Mouse (Mus musculus) frontal cortex, adult (tissue): ENCODE data around the gene Rad51b.

Source experiments
- ATAC-seq: cut with Nextera tagmentation; 2 replicates; pipeline ENCODE4 v1.9.2; 2017; ENCODE audit warnings: mild to moderate bottlenecking, moderate library complexity, mixed read lengths; ENCODE audit not compliant: low TSS enrichment

The Rad51b gene

GRCm38 (mm10) chr12:79859354-79860247 is 562.5 kb downstream of the Rad51b start:
- no peak for ATAC-seq

GRCm38 (mm10) chr12:79860248-79860555 is 563.1 kb downstream of the Rad51b start:
- ATAC-seq, result no peak
